In the genomic region with DNA sequence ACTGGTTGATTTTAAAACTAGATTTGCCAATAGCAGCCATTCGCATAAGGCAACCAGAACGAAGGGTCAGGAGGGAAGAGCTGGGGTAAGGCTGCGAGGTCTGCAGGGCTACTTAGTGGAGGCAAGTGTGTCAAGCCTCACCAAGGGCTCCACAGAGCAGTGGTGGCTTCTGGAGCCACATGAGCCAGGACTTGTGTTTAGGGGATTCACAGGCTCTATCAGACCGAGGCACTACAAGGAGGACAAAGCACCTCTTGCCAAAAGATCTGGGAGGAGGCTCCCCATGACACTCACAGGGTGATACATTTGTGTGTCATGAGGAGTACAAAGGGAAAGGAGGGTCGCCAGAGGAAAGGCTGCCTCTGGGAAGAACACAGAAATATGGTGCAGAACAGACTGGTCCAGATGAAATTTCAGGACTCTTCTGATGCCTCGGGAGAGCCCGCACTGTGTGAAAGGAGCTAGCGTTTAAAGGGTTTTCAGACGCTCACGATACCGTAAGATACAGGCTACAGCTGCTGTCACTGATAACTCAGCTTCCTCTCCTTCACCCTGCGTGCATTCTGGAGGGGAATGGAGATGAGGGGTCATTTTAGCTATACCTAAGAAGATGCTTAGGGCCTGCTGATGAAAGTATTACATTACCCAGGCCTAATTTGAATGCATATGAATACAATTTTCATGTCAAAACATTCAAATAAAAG, we compare ENCODE assay signal across 25 mouse cellular contexts. TPM values are rescaled to one million over a fixed set of nuclear protein-coding genes. Genes with fewer than 3 reads are reported as not detected.
DNase-seq lines count a peak whose midpoint lies in the region; ATAC-seq and TF ChIP-seq lines count a peak whose summit lies in the region.
"Had no signal": no experiment of that assay in that cellular context is flagged by ENCODE, and none has a peak within 500 bp of the region (broad histone marks: within the 10 kb centered on the region; RNA-seq: fewer than 3 reads in every experiment).

No protein-coding gene starts in this region.

- WGBS in midbrain, postnatal 0 days = 84% methylated on average over 12 of the region's 12 CpGs
- WGBS in midbrain, embryonic 15.5 days = 83% methylated on average over 12 of the region's 12 CpGs
- WGBS in liver, embryonic 11.5 days = 63% methylated on average over 12 of the region's 12 CpGs
- 37% methylated on average over 12 of the region's 12 CpGs for WGBS in liver, embryonic 16.5 days (ENCODE audit: insufficient replicate concordance)
- 91% methylated on average over 12 of the region's 12 CpGs for WGBS in forebrain, embryonic 10.5 days
- WGBS in heart, adult 2 months = 64% methylated on average over 12 of the region's 12 CpGs

- no peak for TF ChIP-seq POLR2A in heart, adult 2 months (IDR thresholded peaks at IDR 0.05; ENCODE audit: insufficient read depth, low read depth, low read length)

- DNase-seq in midbrain, postnatal 0 days (ENCODE audit: low spot score) = no peak
- no peak for DNase-seq in liver, embryonic 11.5 days (ENCODE audit: low spot score)
- DNase-seq in adrenal gland, adult 18-20 months (ENCODE audit: low spot score in 2 of 2) = no peak
- DNase-seq in thymus, postnatal 0 days (ENCODE audit: low spot score) = no peak
- no peak for DNase-seq in forebrain, embryonic 10.5 days (ENCODE audit: extremely low spot score, low spot score)
- DNase-seq in heart, adult 2 months = no peak
- DNase-seq: adrenal gland, adult 8-10 months; cerebellum, adult 2 months; cerebellum, postnatal 14 days; heart, postnatal 10 days; kidney, adult 2 months; kidney, postnatal 14 days; thymus, postnatal 14 days had no signal

- H3K27ac ChIP-seq in midbrain, postnatal 0 days (ENCODE audit: low read depth, low read length) = no peak overlapping the region
- no peak overlapping the region for H3K27ac ChIP-seq in midbrain, embryonic 15.5 days
- H3K27ac ChIP-seq in liver, embryonic 11.5 days (ENCODE audit: low read depth, low read length) = no peak overlapping the region
- H3K27ac ChIP-seq in liver, embryonic 16.5 days (ENCODE audit: low read length) = no peak overlapping the region; the same call in 1 of the 2 replicates
- H3K27ac ChIP-seq in forebrain, embryonic 10.5 days = no peak overlapping the region
- no peak overlapping the region for H3K27ac ChIP-seq in heart, adult 2 months
- H3K27ac ChIP-seq: embryonic facial prominence, embryonic 10.5 days; embryonic facial prominence, embryonic 15.5 days; heart, embryonic 13.5 days; macrophage; neural tube, embryonic 13.5 days had no signal

- no peak for TF ChIP-seq CTCF in midbrain, postnatal 0 days (IDR thresholded peaks at IDR 0.05)
- no peak for TF ChIP-seq CTCF in heart, adult 2 months (IDR thresholded peaks at IDR 0.05)

- H3K79me2 ChIP-seq in heart, adult 2 months (replicated peaks; ENCODE audit: control insufficient read depth, insufficient read depth, low read length) = peaks cover 4% of the 10 kb centered on the region

- intact Hi-C loops in heart, adult 2 months (cut with DNase I) = loop anchor here (1.0 to 5.0 kb wide), 3 partner anchors 17 to 121 kb away; no protein-coding TSS in a partner anchor

- no peak for TF ChIP-seq EP300 in heart, adult 2 months (IDR thresholded peaks at IDR 0.05; ENCODE audit: insufficient read depth, low read depth, low read length)

- H3K4me1 ChIP-seq in midbrain, postnatal 0 days (ENCODE audit: insufficient read depth, low read length) = no peaks in the 10 kb centered on the region
- H3K4me1 ChIP-seq in midbrain, embryonic 15.5 days = no peaks in the 10 kb centered on the region
- H3K4me1 ChIP-seq in liver, embryonic 11.5 days (replicated peaks; ENCODE audit: control insufficient read depth, insufficient read depth, low read length) = peaks cover 5% of the 10 kb centered on the region
- peaks cover 9% of the 10 kb centered on the region for H3K4me1 ChIP-seq in liver, embryonic 16.5 days (ENCODE audit: control insufficient read depth, low read depth, low read length)
- H3K4me1 ChIP-seq in forebrain, embryonic 10.5 days = no peaks in the 10 kb centered on the region
- H3K4me1 ChIP-seq in heart, adult 2 months (ENCODE audit: control insufficient read depth, insufficient read depth, low read length) = no peaks in the 10 kb centered on the region
- H3K4me1 ChIP-seq: embryonic facial prominence, embryonic 10.5 days; embryonic facial prominence, embryonic 15.5 days; heart, embryonic 13.5 days; neural tube, embryonic 13.5 days had no signal

- H3K4me3 ChIP-seq in midbrain, postnatal 0 days (ENCODE audit: low read depth, low read length) = no peak overlapping the region
- H3K4me3 ChIP-seq in midbrain, embryonic 15.5 days = no peak overlapping the region
- no peak overlapping the region for H3K4me3 ChIP-seq in liver, embryonic 11.5 days (ENCODE audit: low read depth, low read length)
- H3K4me3 ChIP-seq in liver, embryonic 16.5 days (ENCODE audit: low read depth, low read length) = no peak overlapping the region
- H3K4me3 ChIP-seq in forebrain, embryonic 10.5 days = no peak overlapping the region
- H3K4me3 ChIP-seq in heart, adult 2 months = no peak overlapping the region
- H3K4me3 ChIP-seq: embryonic facial prominence, embryonic 10.5 days; embryonic facial prominence, embryonic 15.5 days; heart, embryonic 13.5 days; neural tube, embryonic 13.5 days had no signal

- no peaks in the 10 kb centered on the region for H3K27me3 ChIP-seq in midbrain, postnatal 0 days (ENCODE audit: insufficient read depth, low read length)
- no peaks in the 10 kb centered on the region for H3K27me3 ChIP-seq in midbrain, embryonic 15.5 days (replicated peaks)
- no peaks in the 10 kb centered on the region for H3K27me3 ChIP-seq in liver, embryonic 11.5 days (replicated peaks; ENCODE audit: control insufficient read depth, insufficient read depth, low read length)
- no peaks in the 10 kb centered on the region for H3K27me3 ChIP-seq in liver, embryonic 16.5 days (ENCODE audit: control insufficient read depth, insufficient read depth, low read depth, low read length)
- no peaks in the 10 kb centered on the region for H3K27me3 ChIP-seq in forebrain, embryonic 10.5 days (ENCODE audit: poor library complexity, severe bottlenecking)
- H3K27me3 ChIP-seq in heart, adult 2 months (ENCODE audit: control insufficient read depth, insufficient read depth, low read length) = no peaks in the 10 kb centered on the region
- H3K27me3 ChIP-seq: embryonic facial prominence, embryonic 15.5 days; heart, embryonic 13.5 days; neural tube, embryonic 13.5 days had no signal

- H3K9me3 ChIP-seq in midbrain, postnatal 0 days (ENCODE audit: low read length) = no peaks in the 10 kb centered on the region
- no peaks in the 10 kb centered on the region for H3K9me3 ChIP-seq in midbrain, embryonic 15.5 days
- no peaks in the 10 kb centered on the region for H3K9me3 ChIP-seq in liver, embryonic 11.5 days (ENCODE audit: control insufficient read depth, low read length)
- no peaks in the 10 kb centered on the region for H3K9me3 ChIP-seq in liver, embryonic 16.5 days (replicated peaks; ENCODE audit: control insufficient read depth, low read length)
- H3K9me3 ChIP-seq in forebrain, embryonic 10.5 days = no peaks in the 10 kb centered on the region
- H3K9me3 ChIP-seq: embryonic facial prominence, embryonic 10.5 days; embryonic facial prominence, embryonic 15.5 days; heart, embryonic 13.5 days; neural tube, embryonic 13.5 days had no signal

- no peak overlapping the region for H3K4me2 ChIP-seq in midbrain, postnatal 0 days (ENCODE audit: low read depth, low read length, poor library complexity, severe bottlenecking)
- H3K4me2 ChIP-seq in midbrain, embryonic 15.5 days = no peak overlapping the region
- H3K4me2 ChIP-seq in liver, embryonic 11.5 days = peak overlapping the region; percentile 36
- no peak overlapping the region for H3K4me2 ChIP-seq in liver, embryonic 16.5 days (ENCODE audit: low read depth, low read length)
- H3K4me2 ChIP-seq: embryonic facial prominence, embryonic 15.5 days; heart, embryonic 13.5 days; midbrain, embryonic 11.5 days; neural tube, embryonic 13.5 days had no signal

- no peak for ATAC-seq in midbrain, postnatal 0 days (ENCODE audit: low FRiP score)
- ATAC-seq in midbrain, embryonic 15.5 days (replicated peaks) = no peak
- ATAC-seq in liver, embryonic 11.5 days (replicated peaks; ENCODE audit: low FRiP score) = peak; percentile 90
- peak; percentile 81 for ATAC-seq in liver, embryonic 16.5 days (ENCODE audit: low read depth)
- ATAC-seq: activated CD4-positive, CD25-positive, alpha-beta regulatory T cell, adult 4 months; forebrain, embryonic 16.5 days; hindbrain, embryonic 16.5 days; lung, postnatal 0 days had no signal

- H3K36me3 ChIP-seq in midbrain, postnatal 0 days (ENCODE audit: insufficient read depth, low read length) = no peaks in the 10 kb centered on the region
- no peaks in the 10 kb centered on the region for H3K36me3 ChIP-seq in midbrain, embryonic 15.5 days (replicated peaks)
- H3K36me3 ChIP-seq in liver, embryonic 11.5 days (ENCODE audit: control insufficient read depth, insufficient read depth, low read length) = no peaks in the 10 kb centered on the region
- H3K36me3 ChIP-seq in liver, embryonic 16.5 days (ENCODE audit: control insufficient read depth, insufficient read depth) = no peaks in the 10 kb centered on the region
- peaks cover 13% of the 10 kb centered on the region for H3K36me3 ChIP-seq in forebrain, embryonic 10.5 days (replicated peaks)
- no peaks in the 10 kb centered on the region for H3K36me3 ChIP-seq in heart, adult 2 months (ENCODE audit: control insufficient read depth, insufficient read depth, low read length)

- H3K9ac ChIP-seq in midbrain, postnatal 0 days (replicated peaks; ENCODE audit: low read length, poor library complexity, severe bottlenecking) = 0 out of 2 replicates have a peak overlapping the region, but pooled peaks have one; percentile 8
- H3K9ac ChIP-seq in midbrain, embryonic 15.5 days = no peak overlapping the region
- no peak overlapping the region for H3K9ac ChIP-seq in liver, embryonic 11.5 days (ENCODE audit: low read depth, low read length)
- H3K9ac ChIP-seq in liver, embryonic 16.5 days (ENCODE audit: low read depth, low read length) = 0 out of 2 replicates have a peak overlapping the region, but pooled peaks have one; percentile 0
- no peak overlapping the region for H3K9ac ChIP-seq in heart, adult 2 months (ENCODE audit: low read depth, low read length)
- H3K9ac ChIP-seq: embryonic facial prominence, embryonic 15.5 days; heart, embryonic 13.5 days; neural tube, embryonic 13.5 days had no signal

RNA-seq across cellular contexts. Expression of gene Prkacb, which starts 19.1 kb away (rescaled TPM):
- total RNA-seq in midbrain, postnatal 0 days (2014; rRNA removed) = 311 and 350 TPM in 2 replicates
- polyA plus RNA-seq in midbrain, postnatal 0 days (2015; fragmentation: Nextera tagmentation; extraction: Ambion mirVana) = 220 and 221 TPM in 2 replicates
- 188 and 194 TPM in 2 replicates for polyA plus RNA-seq in midbrain, embryonic 15.5 days (2015; fragmentation: Nextera tagmentation; extraction: Ambion mirVana)
- polyA plus RNA-seq in liver, embryonic 11.5 days (2014; fragmentation: Nextera tagmentation; extraction: Ambion mirVana) = 38.6 and 40.2 TPM in 2 replicates
- 12.4 and 12.6 TPM in 2 replicates for polyA plus RNA-seq in liver, embryonic 16.5 days (2015; fragmentation: Nextera tagmentation; extraction: Ambion mirVana)
- total RNA-seq in adrenal gland, adult 18-20 months (2021) = 100 to 1,000 TPM in 1 of 2 experiments, 10 to 100 TPM in 1; 99.8 to 120 TPM
- 60.6 and 67.3 TPM in 2 replicates for polyA plus RNA-seq in thymus, postnatal 0 days (2015; fragmentation: Nextera tagmentation; extraction: Ambion mirVana)
- polyA plus RNA-seq in forebrain, embryonic 10.5 days (2016; fragmentation: Nextera tagmentation; extraction: Ambion mirVana) = 54.7 and 57.3 TPM in 2 replicates
- total RNA-seq in heart, adult 2 months (2021) = 10 to 100 TPM; 57.4 to 58.9 TPM
- polyA plus RNA-seq in heart, adult 2 months (2012; rRNA removed) = 19.8 and 30.4 TPM in 2 replicates

RNA-seq across cellular contexts. Expression of gene Ttll7, which starts 58.5 kb away (rescaled TPM):
- 20.5 and 29.2 TPM in 2 replicates for total RNA-seq in midbrain, postnatal 0 days (2014; rRNA removed)
- polyA plus RNA-seq in midbrain, postnatal 0 days (2015; fragmentation: Nextera tagmentation; extraction: Ambion mirVana) = 7.8 and 9.1 TPM in 2 replicates
- polyA plus RNA-seq in midbrain, embryonic 15.5 days (2015; fragmentation: Nextera tagmentation; extraction: Ambion mirVana) = 7.3 and 7.8 TPM in 2 replicates
- polyA plus RNA-seq in liver, embryonic 11.5 days (2014; fragmentation: Nextera tagmentation; extraction: Ambion mirVana) = 0.99 and 1.0 TPM in 2 replicates
- polyA plus RNA-seq in liver, embryonic 16.5 days (2015; fragmentation: Nextera tagmentation; extraction: Ambion mirVana) = 0.48 and 0.54 TPM in 2 replicates
- total RNA-seq in adrenal gland, adult 18-20 months (2021) = 1 to 10 TPM; 5.1 to 7.7 TPM
- 0.13 and 0.17 TPM in 2 replicates for polyA plus RNA-seq in thymus, postnatal 0 days (2015; fragmentation: Nextera tagmentation; extraction: Ambion mirVana)
- 1.9 and 2.2 TPM in 2 replicates for polyA plus RNA-seq in forebrain, embryonic 10.5 days (2016; fragmentation: Nextera tagmentation; extraction: Ambion mirVana)
- 1 to 10 TPM; 4.3 to 6.1 TPM for total RNA-seq in heart, adult 2 months (2021)
- polyA plus RNA-seq in heart, adult 2 months (2012; rRNA removed) = 1.6 and 2.1 TPM in 2 replicates
- polyA plus RNA-seq: activated CD4-positive, CD25-positive, alpha-beta regulatory T cell, adult 4 months; macrophage had no signal

Comparison
In these comparisons a context has a peak if more than half of its experiments do, and no peak if none do; other contexts are left out.
1. H3K9ac ChIP-seq: peak in midbrain, postnatal 0 days (single experiment) and liver, embryonic 16.5 days (single experiment); none in midbrain, embryonic 15.5 days (single experiment), liver, embryonic 11.5 days (single experiment) and heart, adult 2 months (single experiment).
2. ATAC-seq: peak in liver, embryonic 11.5 days (single experiment) and liver, embryonic 16.5 days (single experiment); none in midbrain, postnatal 0 days (single experiment) and midbrain, embryonic 15.5 days (single experiment).